Mouse (Mus musculus) heart, embryonic 15.5 days (tissue): ENCODE measurements at regions not wholly inside any gene's neighbourhood (a gene's known extent, or its start where the extent isn't known, plus 50 kb on each side); places are given as distances from the start of the nearest gene placed in this dataset. TPM values are rescaled to one million over a fixed set of nuclear protein-coding genes. Genes with fewer than 3 reads are reported as not detected.

Experiments
- ATAC-seq: fragments of 200-750 bp; cut with Nextera tagmentation; replicated peaks from 2 replicates; pipeline ENCODE4 v1.8.0; 2017; ENCODE audit warnings: low read depth, moderate TSS enrichment; ENCODE audit not compliant: insufficient number of reproducible peaks, insufficient read depth, low FRiP score
- H3K27ac ChIP-seq: fragments of 300-500 bp; sonication (generic); 2 replicates; pipeline ENCODE4 v1.5.1; 2015; ENCODE audit warnings: mild to moderate bottlenecking, inconsistent platforms
- H3K27me3 ChIP-seq: fragments of 300-500 bp; sonication (generic); 2 replicates; pipeline ENCODE4 v1.6.1; 2015; ENCODE audit warnings: inconsistent platforms
- H3K36me3 ChIP-seq: fragments of 300-500 bp; sonication (generic); 2 replicates; pipeline ENCODE4 v1.6.1; 2015; ENCODE audit warnings: mild to moderate bottlenecking, inconsistent platforms
- H3K4me1 ChIP-seq: fragments of 300-500 bp; sonication (generic); replicated peaks from 2 replicates; pipeline ENCODE4 v1.6.1; 2015; ENCODE audit warnings: inconsistent platforms
- H3K4me2 ChIP-seq: fragments of 300-500 bp; sonication (generic); 2 replicates; pipeline ENCODE4 v1.6.1; 2015; ENCODE audit warnings: inconsistent platforms, mild to moderate bottlenecking, moderate library complexity
- H3K4me3 ChIP-seq: fragments of 300-500 bp; sonication (generic); 2 replicates; pipeline ENCODE4 v1.5.1; 2015; ENCODE audit warnings: mild to moderate bottlenecking, inconsistent platforms
- H3K9ac ChIP-seq: fragments of 300-500 bp; sonication (generic); 2 replicates; pipeline ENCODE4 v1.6.1; 2015; ENCODE audit warnings: mild to moderate bottlenecking, inconsistent platforms
- H3K9me3 ChIP-seq: fragments of 300-500 bp; sonication (generic); replicated peaks from 2 replicates; pipeline ENCODE4 v1.6.1; 2016; ENCODE audit warnings: inconsistent platforms
- WGBS: fragments of 180-500 bp; shearing (Covaris S2); methylation state at CpG from one replicate; pipeline ENCODE4 v1.1.7; 2015; ENCODE audit warnings: mixed read lengths; 5-methylcytosine and 5-hydroxymethylcytosine counted together
- microRNA-seq: library from miRNA; unstranded; fragments of <30 nt; microRNA quantifications from one replicate; pipeline ENCODE4, GENCODE M21; 2016

- Histone ChIP-seq H3K9ac (no peak overlapping the region), H3K36me3 (no peaks in the 10 kb centered on the region), H3K27ac (no peak overlapping the region), H3K27me3 (no peaks in the 10 kb centered on the region), H3K4me2 (no peak overlapping the region), H3K4me3 (no peak overlapping the region), H3K4me1 (no peaks in the 10 kb centered on the region), H3K9me3 (no peaks in the 10 kb centered on the region)
- 62% methylated on average over 2 of the region's 2 CpGs for WGBS
- no peak for ATAC-seq
These were observed 207.0 kb upstream of the Tenm2 start for GRCm38 (mm10) chr11:37442781-37443180.

DNA sequence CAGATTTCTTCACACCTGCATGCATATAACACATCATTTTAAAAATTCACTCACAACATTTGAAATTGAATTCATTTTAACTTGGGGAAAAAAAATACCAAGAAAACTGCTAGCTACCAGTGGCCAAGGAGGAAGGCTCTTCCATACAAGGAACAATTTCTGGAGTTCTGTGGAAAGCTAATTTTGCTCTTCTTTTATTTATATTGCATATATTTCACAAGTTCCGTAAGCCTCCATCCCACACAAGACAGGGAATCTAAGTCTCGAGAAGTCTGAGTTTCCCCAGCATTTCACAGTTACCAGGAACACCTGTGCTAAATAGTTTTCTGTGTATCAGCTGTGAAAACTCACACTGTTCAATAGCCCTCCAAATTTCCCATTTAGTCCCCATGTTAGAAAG is 198.8 kb upstream of the Tenm2 start:
- H3K4me2 ChIP-seq = no peak overlapping the region
- H3K27me3 ChIP-seq = no peaks in the 10 kb centered on the region
- no peaks in the 10 kb centered on the region for H3K4me1 ChIP-seq
- no peaks in the 10 kb centered on the region for H3K36me3 ChIP-seq
- no peak overlapping the region for H3K27ac ChIP-seq
- 87% methylated on average over 2 of the region's 2 CpGs for WGBS
- H3K9ac ChIP-seq = no peak overlapping the region
- H3K4me3 ChIP-seq = no peak overlapping the region
- ATAC-seq = no peak
- H3K9me3 ChIP-seq = no peaks in the 10 kb centered on the region

DNA sequence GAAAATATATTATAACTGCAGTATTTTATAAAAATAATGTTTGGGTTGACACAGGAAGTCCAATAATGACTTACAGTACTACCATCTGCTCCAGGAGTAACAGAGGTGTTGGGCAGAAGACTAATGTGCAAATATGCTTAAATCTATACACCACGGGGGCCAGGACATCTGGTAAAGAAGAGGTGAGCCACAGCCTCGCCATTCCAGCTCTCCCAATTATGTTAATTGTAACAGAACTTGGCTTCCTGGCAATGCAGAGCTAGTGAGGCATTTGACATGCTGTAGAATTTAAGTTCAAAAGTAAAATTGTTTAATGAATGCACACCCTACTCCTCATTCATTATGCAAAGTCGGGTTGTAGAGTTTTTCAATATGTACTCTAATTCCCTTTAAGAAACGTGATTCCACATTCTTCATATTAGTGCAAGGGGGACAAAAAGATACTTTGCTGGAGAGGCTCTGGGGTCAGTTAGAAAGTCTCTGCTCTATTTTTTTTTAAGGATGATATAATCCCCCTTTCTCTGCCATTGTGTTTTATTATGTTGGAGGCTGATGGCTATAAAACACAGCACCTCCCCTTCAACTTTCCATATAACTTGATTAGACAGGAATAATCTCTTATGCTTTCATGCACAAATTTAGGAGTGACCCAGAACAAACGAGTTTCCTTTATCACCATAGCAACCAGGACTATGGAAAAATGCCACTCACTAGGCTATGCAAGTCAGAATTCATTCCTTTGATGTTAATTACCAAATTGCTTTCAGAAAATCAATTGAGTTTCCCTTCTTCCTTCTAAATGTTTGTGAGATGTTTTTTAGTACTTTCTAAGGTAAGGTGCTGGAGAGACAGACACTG is 188.8 kb upstream of the Tenm2 start:
- no peaks in the 10 kb centered on the region for H3K4me1 ChIP-seq
- no peaks in the 10 kb centered on the region for H3K9me3 ChIP-seq
- no peaks in the 10 kb centered on the region for H3K27me3 ChIP-seq
- H3K4me2 ChIP-seq = no peak overlapping the region
- H3K36me3 ChIP-seq = no peaks in the 10 kb centered on the region
- H3K9ac ChIP-seq = no peak overlapping the region
- H3K4me3 ChIP-seq = no peak overlapping the region
- no peak for ATAC-seq
- WGBS = 62% methylated on average over 5 of the region's 5 CpGs
- no peak overlapping the region for H3K27ac ChIP-seq

GRCm38 (mm10) chr11:37412868-37413267 is 177.1 kb upstream of the Tenm2 start:
- 35% methylated on average over 3 of the region's 3 CpGs for WGBS
- Histone ChIP-seq H3K4me1 (no peaks in the 10 kb centered on the region), H3K4me2 (no peak overlapping the region), H3K9me3 (no peaks in the 10 kb centered on the region), H3K4me3 (no peak overlapping the region), H3K36me3 (no peaks in the 10 kb centered on the region), H3K9ac (no peak overlapping the region), H3K27ac (no peak overlapping the region), H3K27me3 (no peaks in the 10 kb centered on the region)
- ATAC-seq = no peak

DNA sequence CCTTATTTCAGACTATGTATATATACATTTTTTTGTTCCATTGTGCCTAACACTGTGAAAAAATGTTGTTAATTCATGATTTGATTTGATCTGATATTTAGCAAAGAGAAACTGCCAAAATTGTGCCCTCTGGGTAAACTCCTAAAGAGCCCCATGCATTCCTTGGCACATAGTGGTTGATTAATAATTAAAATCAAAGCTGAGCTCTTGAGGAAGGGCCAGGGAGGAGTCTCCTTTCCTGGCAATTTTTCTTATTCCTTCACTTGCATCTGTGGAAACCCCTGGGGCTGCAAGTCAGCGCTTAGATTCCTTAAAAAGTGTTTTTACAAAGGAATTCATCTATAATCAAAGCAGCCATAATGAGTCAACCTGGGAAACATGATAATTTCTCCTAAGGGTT is 132.2 kb upstream of the Tenm2 start:
- no peaks in the 10 kb centered on the region for H3K36me3 ChIP-seq
- no peak overlapping the region for H3K27ac ChIP-seq
- no peaks in the 10 kb centered on the region for H3K27me3 ChIP-seq
- H3K9ac ChIP-seq = no peak overlapping the region
- H3K4me3 ChIP-seq = no peak overlapping the region
- no peaks in the 10 kb centered on the region for H3K9me3 ChIP-seq
- no peak overlapping the region for H3K4me2 ChIP-seq
- 59% methylated on average over 1 of the region's 1 CpGs for WGBS
- no peaks in the 10 kb centered on the region for H3K4me1 ChIP-seq
- ATAC-seq = no peak

DNA sequence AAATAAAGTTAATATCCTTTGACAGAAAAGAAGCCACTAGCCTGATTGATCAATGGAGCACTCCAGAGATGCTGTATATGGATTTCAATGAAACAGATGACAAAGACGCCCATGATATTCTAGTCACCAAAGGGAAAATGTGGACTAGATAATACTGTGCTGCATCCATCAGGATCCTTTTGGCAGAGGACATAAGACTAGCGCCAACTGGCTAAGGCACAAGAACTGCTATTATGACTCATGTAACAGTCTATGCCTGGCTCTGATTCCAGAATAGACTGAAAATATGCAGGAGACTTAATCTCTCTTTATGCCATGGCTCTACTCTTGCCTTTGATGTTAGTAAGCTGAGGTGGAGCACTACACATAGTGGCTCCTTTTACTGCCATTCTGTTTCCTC is 128.7 kb upstream of the Tenm2 start:
- H3K9ac ChIP-seq = no peak overlapping the region
- no peak for ATAC-seq
- H3K36me3 ChIP-seq = no peaks in the 10 kb centered on the region
- no peaks in the 10 kb centered on the region for H3K4me1 ChIP-seq
- H3K4me2 ChIP-seq = no peak overlapping the region
- no peak overlapping the region for H3K4me3 ChIP-seq
- H3K27ac ChIP-seq = no peak overlapping the region
- no peaks in the 10 kb centered on the region for H3K9me3 ChIP-seq
- WGBS = 77% methylated on average over 2 of the region's 2 CpGs
- H3K27me3 ChIP-seq = no peaks in the 10 kb centered on the region

- Histone ChIP-seq H3K27ac (no peak overlapping the region), H3K36me3 (no peaks in the 10 kb centered on the region), H3K4me2 (no peak overlapping the region), H3K9ac (no peak overlapping the region), H3K4me3 (no peak overlapping the region), H3K4me1 (no peaks in the 10 kb centered on the region), H3K9me3 (no peaks in the 10 kb centered on the region), H3K27me3 (no peaks in the 10 kb centered on the region)
- ATAC-seq = no peak
- 55% methylated on average over 2 of the region's 2 CpGs for WGBS
These were observed 119.3 kb upstream of the Tenm2 start for GRCm38 (mm10) chr11:37355074-37355473.

DNA sequence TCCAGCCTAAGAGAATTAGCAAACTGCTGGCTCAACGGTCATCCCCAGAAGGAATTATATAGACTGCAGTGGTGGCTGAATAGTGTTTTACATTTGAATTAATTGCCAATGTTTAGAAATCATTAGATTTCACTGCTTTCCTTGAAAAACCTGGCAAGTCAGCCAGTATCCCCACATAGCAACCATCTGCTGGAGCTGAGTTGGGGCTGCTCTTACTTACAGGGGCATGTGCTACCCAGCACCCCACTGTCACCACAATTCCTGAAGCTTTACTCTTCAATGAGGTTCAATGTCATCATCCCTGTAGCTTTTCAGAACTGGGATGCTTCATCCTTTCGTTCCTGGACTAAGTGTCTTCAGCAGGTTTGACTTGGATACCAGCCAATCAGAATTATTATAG is 73.9 kb upstream of the Tenm2 start:
- Histone ChIP-seq H3K4me1 (no peaks in the 10 kb centered on the region), H3K9me3 (no peaks in the 10 kb centered on the region), H3K27me3 (no peaks in the 10 kb centered on the region), H3K9ac (no peak overlapping the region), H3K36me3 (no peaks in the 10 kb centered on the region), H3K4me3 (no peak overlapping the region), H3K4me2 (no peak overlapping the region), H3K27ac (no peak overlapping the region)
- no peak for ATAC-seq
- WGBS = 73% methylated on average over 2 of the region's 2 CpGs

DNA sequence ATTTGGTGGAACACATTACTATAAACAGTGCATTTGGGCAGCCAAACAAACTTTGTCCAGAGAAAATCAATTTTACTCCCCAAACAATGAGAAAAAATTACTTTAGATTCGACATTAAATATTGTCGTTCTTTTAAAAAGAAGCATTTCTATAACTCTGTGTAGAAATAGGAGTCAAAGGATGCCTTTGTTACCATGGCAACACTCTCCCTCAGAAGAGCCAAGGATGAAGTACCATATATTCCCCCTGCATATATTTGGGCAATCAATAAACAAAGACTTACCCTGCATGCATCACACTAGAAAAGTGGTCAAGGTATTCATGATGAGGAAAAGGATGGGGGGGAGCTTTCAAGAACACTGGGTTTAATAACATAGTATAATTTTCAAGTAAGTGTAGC is 70.9 kb upstream of the Tenm2 start:
- no peak overlapping the region for H3K4me2 ChIP-seq
- H3K27ac ChIP-seq = no peak overlapping the region
- no peak overlapping the region for H3K4me3 ChIP-seq
- no peak for ATAC-seq
- H3K9me3 ChIP-seq = no peaks in the 10 kb centered on the region
- WGBS = 64% methylated on average over 2 of the region's 2 CpGs
- H3K9ac ChIP-seq = no peak overlapping the region
- H3K27me3 ChIP-seq = no peaks in the 10 kb centered on the region
- H3K36me3 ChIP-seq = no peaks in the 10 kb centered on the region
- H3K4me1 ChIP-seq = no peaks in the 10 kb centered on the region

Small RNAs in the stretch of these regions (microRNA-seq; reads per million reads assigned to microRNA genes)
- gene Gm25693 = not detected
